Mouse (Mus musculus) myocyte (in vitro differentiated cells): ENCODE data around the gene Nanp.

Experiments used
- MAX ChIP-seq: IDR thresholded peaks from one replicate; pipeline ENCODE4 v1.6.1; 2011; ENCODE audit warnings: low read depth, mild to moderate bottlenecking, control low read depth
- MYOG ChIP-seq, 3 experiments: IDR thresholded peaks; one replicate each; pipeline ENCODE4 v1.6.1; 2011; ENCODE audit warnings: control low read depth in 2 of 3, low read depth in 2 of 3, mild to moderate bottlenecking in 2 of 3; ENCODE audit not compliant: insufficient read length in 2 of 3, control insufficient read depth in 1 of 3, insufficient read depth in 1 of 3
- SRF ChIP-seq: IDR thresholded peaks from one replicate; pipeline ENCODE4 v1.6.1; 2011; ENCODE audit warnings: low read depth; ENCODE audit not compliant: control insufficient read depth, insufficient read length

GRCm38 (mm10) chr2:150995324-150995723 is 43.9 kb downstream of the Nanp start:
- TF ChIP-seq SRF (no peak), MAX (no peak), MYOG (IDR thresholded peaks at IDR 0.05; ENCODE audit: control insufficient read depth in 1 of 3, insufficient read depth in 1 of 3, insufficient read length in 2 of 3, low read depth in 2 of 3) (no peak)
